Mouse (Mus musculus): ENCODE measurements around the gene Ccdc85b. TPM values are rescaled to one million over a fixed set of nuclear protein-coding genes. Genes with fewer than 3 reads are reported as not detected.

Gene Ccdc85b
- polyA plus RNA-seq (2017; shearing (Covaris generic)), result 5.3 TPM

GRCm38 (mm10) chr19:5457746-5458442 lies at the start of gene Ccdc85b:
Ccdc85b (minus strand) TSS chr19:5457894.

GRCm38 (mm10) chr19:5503687-5504086 lies 46.0 kb upstream of the Ccdc85b start, which contains the start of gene 1700020D05Rik:
1700020D05Rik (minus strand) TSS chr19:5503787.

GRCm38 (mm10) chr19:5490313-5490897 lies 32.7 kb upstream of the Ccdc85b start, which contains the start of gene Cfl1:
Cfl1 (plus strand) TSS chr19:5490455.

GRCm38 (mm10) chr19:5487768-5488550 lies 30.3 kb upstream of the Ccdc85b start, which contains the start of gene Mus81:
Mus81 (minus strand) TSS chr19:5488402.

GRCm38 (mm10) chr19:5473720-5474119 lies 16.0 kb upstream of the Ccdc85b start, which contains the start of gene Efemp2:
Efemp2 (plus strand) TSS chr19:5473954.

GRCm38 (mm10) chr19:5468374-5468773 lies 10.7 kb upstream of the Ccdc85b start, which contains the start of gene Ctsw:
Ctsw (minus strand) TSS chr19:5468507.

GRCm38 (mm10) chr19:5460465-5460911 lies 2.8 kb upstream of the Ccdc85b start, which contains the start of gene Fibp:
Fibp (plus strand) TSS chr19:5460615.

GRCm38 (mm10) chr19:5447515-5448353 lies 10.0 kb downstream of the Ccdc85b start, which contains the start of gene Fosl1:
Fosl1 (plus strand) TSS chr19:5447547.

GRCm38 (mm10) chr19:5424782-5425741 lies 32.6 kb downstream of the Ccdc85b start, which contains the start of the genes Drap1 and AI837181:
Drap1 (minus strand) TSS chr19:5424979.
AI837181 (plus strand) TSS chr19:5425144.

Other genes with a start within 250 kb of the Ccdc85b start
- gene Pacs1, start 184.8 kb downstream of the Ccdc85b start, polyA plus RNA-seq (2017; shearing (Covaris generic)), result 16.5 TPM
- 415 TPM for gene Sf3b2, start 162.4 kb downstream of the Ccdc85b start, polyA plus RNA-seq (2017; shearing (Covaris generic))
- gene Gal3st3, start 159.6 kb downstream of the Ccdc85b start, polyA plus RNA-seq (2017; shearing (Covaris generic)), result not detected
- gene Catsper1, start 122.2 kb downstream of the Ccdc85b start, polyA plus RNA-seq (2017; shearing (Covaris generic)), result not detected
- 2.0 TPM for gene Cst6, start 108.3 kb downstream of the Ccdc85b start, polyA plus RNA-seq (2017; shearing (Covaris generic))
- gene Eif1ad, start 91.2 kb downstream of the Ccdc85b start, polyA plus RNA-seq (2017; shearing (Covaris generic)), result 58.1 TPM
- gene Banf1, start 90.7 kb downstream of the Ccdc85b start, polyA plus RNA-seq (2017; shearing (Covaris generic)), result 305 TPM
- 35.0 TPM for gene Sart1, start 69.2 kb downstream of the Ccdc85b start, polyA plus RNA-seq (2017; shearing (Covaris generic))
- gene Tsga10ip, start 55.4 kb downstream of the Ccdc85b start, polyA plus RNA-seq (2017; shearing (Covaris generic)), result 0.60 TPM
- 75.7 TPM for gene Drap1, start 32.9 kb downstream of the Ccdc85b start, polyA plus RNA-seq (2017; shearing (Covaris generic))
- 19.2 TPM for gene AI837181, start 32.8 kb downstream of the Ccdc85b start, polyA plus RNA-seq (2017; shearing (Covaris generic))
- gene Fosl1, start 10.3 kb downstream of the Ccdc85b start, polyA plus RNA-seq (2017; shearing (Covaris generic)), result not detected
- gene Fibp, start 2.7 kb upstream of the Ccdc85b start, polyA plus RNA-seq (2017; shearing (Covaris generic)), result 148 TPM
- gene Ctsw, start 10.6 kb upstream of the Ccdc85b start, polyA plus RNA-seq (2017; shearing (Covaris generic)), result 81.4 TPM
- gene Efemp2, start 16.1 kb upstream of the Ccdc85b start, polyA plus RNA-seq (2017; shearing (Covaris generic)), result 2.5 TPM
- 81.3 TPM for gene Mus81, start 30.5 kb upstream of the Ccdc85b start, polyA plus RNA-seq (2017; shearing (Covaris generic))
- 4,076 TPM for gene Cfl1, start 32.6 kb upstream of the Ccdc85b start, polyA plus RNA-seq (2017; shearing (Covaris generic))
- gene 1700020D05Rik, start 45.9 kb upstream of the Ccdc85b start, polyA plus RNA-seq (2017; shearing (Covaris generic)), result 0.45 TPM
- gene Snx32, start 52.6 kb upstream of the Ccdc85b start, polyA plus RNA-seq (2017; shearing (Covaris generic)), result 20.1 TPM
- gene Ovol1, start 102.8 kb upstream of the Ccdc85b start, polyA plus RNA-seq (2017; shearing (Covaris generic)), result not detected
- gene Ap5b1, start 110.1 kb upstream of the Ccdc85b start, polyA plus RNA-seq (2017; shearing (Covaris generic)), result 21.4 TPM
- 145 TPM for gene Rnaseh2c, start 144.0 kb upstream of the Ccdc85b start, polyA plus RNA-seq (2017; shearing (Covaris generic))
- gene Kat5, start 152.3 kb upstream of the Ccdc85b start, polyA plus RNA-seq (2017; shearing (Covaris generic)), result 51.5 TPM
- 151 TPM for gene Rela, start 179.6 kb upstream of the Ccdc85b start, polyA plus RNA-seq (2017; shearing (Covaris generic))
- gene Sipa1, start 205.8 kb upstream of the Ccdc85b start, polyA plus RNA-seq (2017; shearing (Covaris generic)), result 75.3 TPM
- gene Map3k11, start 230.8 kb upstream of the Ccdc85b start, polyA plus RNA-seq (2017; shearing (Covaris generic)), result 26.1 TPM
- 64.4 TPM for gene Pcnx3, start 231.0 kb upstream of the Ccdc85b start, polyA plus RNA-seq (2017; shearing (Covaris generic))
- 3.6 TPM for gene Kcnk7, start 246.5 kb upstream of the Ccdc85b start, polyA plus RNA-seq (2017; shearing (Covaris generic))